18 mouse cellular contexts compared by ENCODE assay signal in genomic region chr14:36316418-36317111, GRCm38 (mm10).
DNase-seq lines count a peak whose midpoint lies in the region; ATAC-seq lines count a peak whose summit lies in the region.
"Had no signal": no experiment of that assay in that cellular context is flagged by ENCODE, and none has a peak within 500 bp of the region (broad histone marks: within the 10 kb centered on the region; RNA-seq: fewer than 3 reads in every experiment).

No protein-coding gene starts in this region.

- H3K4me1 ChIP-seq in midbrain, embryonic 11.5 days (ENCODE audit: control insufficient read depth, insufficient read depth, low read length), result no peaks in the 10 kb centered on the region
- H3K4me1 ChIP-seq: embryonic facial prominence, embryonic 10.5 days; heart, embryonic 10.5 days; neural tube, embryonic 12.5 days had no signal

- 85% methylated on average over 4 of the region's 4 CpGs for WGBS in midbrain, embryonic 11.5 days

- H3K36me3 ChIP-seq in midbrain, embryonic 11.5 days (ENCODE audit: control insufficient read depth, insufficient read depth, low read length), result no peaks in the 10 kb centered on the region
- H3K36me3 ChIP-seq: embryonic facial prominence, embryonic 10.5 days; heart, embryonic 10.5 days; neural tube, embryonic 12.5 days had no signal

- peak; percentile 91 for ATAC-seq in megakaryocyte, adult 5-6 weeks (ENCODE audit: poor library complexity, severe bottlenecking)
- no peak for ATAC-seq in midbrain, embryonic 11.5 days (ENCODE audit: low FRiP score)
- ATAC-seq: forebrain, postnatal 0 days had no signal

- no peak overlapping the region for H3K9ac ChIP-seq in midbrain, embryonic 11.5 days (ENCODE audit: low read length)
- H3K9ac ChIP-seq: forebrain, postnatal 0 days; neural tube, embryonic 12.5 days had no signal

- H3K4me3 ChIP-seq in midbrain, embryonic 11.5 days (ENCODE audit: low read depth, low read length), result no peak overlapping the region
- H3K4me3 ChIP-seq: embryonic facial prominence, embryonic 10.5 days; heart, embryonic 10.5 days; layer of hippocampus, adult 2 months; left cerebral cortex, adult 2 months; neural tube, embryonic 12.5 days had no signal

- no peak overlapping the region for H3K4me2 ChIP-seq in midbrain, embryonic 11.5 days
- H3K4me2 ChIP-seq: neural tube, embryonic 12.5 days had no signal

- H3K27me3 ChIP-seq in midbrain, embryonic 11.5 days (ENCODE audit: control insufficient read depth, insufficient read depth, low read length), result no peaks in the 10 kb centered on the region
- H3K27me3 ChIP-seq: neural tube, embryonic 12.5 days had no signal

- H3K27ac ChIP-seq in midbrain, embryonic 11.5 days (ENCODE audit: low read depth, low read length), result no peak overlapping the region
- H3K27ac ChIP-seq: embryonic facial prominence, embryonic 10.5 days; heart, embryonic 10.5 days; layer of hippocampus, adult 2 months; left cerebral cortex, adult 2 months; neural tube, embryonic 12.5 days had no signal

- peak; percentile 61 for DNase-seq in thymus, postnatal 0 days (ENCODE audit: low spot score)
- no peak for DNase-seq in thymus, postnatal 4 days
- DNase-seq in c-Kit-positive CD71-negative TER-119-negative erythroid progenitor cells, embryonic 14.5 days (ENCODE audit: low read depth), result peak; percentile 20
- DNase-seq in embryo, embryonic 11 days, result no peak
- no peak for DNase-seq in frontal cortex, adult 2 months (ENCODE audit: extremely low spot score in 1 of 2, low spot score in 1 of 2)
- DNase-seq in midbrain, embryonic 11.5 days (ENCODE audit: low spot score, missing footprints), result no peak
- DNase-seq: cerebellum, adult 8-10 months; forebrain, postnatal 0 days; heart, postnatal 4 days; lung, postnatal 14 days; midbrain, embryonic 14.5 days; right cerebral cortex, postnatal 4 days had no signal

- H3K9me3 ChIP-seq in midbrain, embryonic 11.5 days (ENCODE audit: control insufficient read depth, low read length), result no peaks in the 10 kb centered on the region
- H3K9me3 ChIP-seq: embryonic facial prominence, embryonic 10.5 days; heart, embryonic 10.5 days; neural tube, embryonic 12.5 days had no signal

Comparison
In these comparisons a context has a peak if more than half of its experiments do, and no peak if none do; other contexts are left out.
1. DNase-seq: peak in thymus, postnatal 0 days (single experiment) and c-Kit-positive CD71-negative TER-119-negative erythroid progenitor cells, embryonic 14.5 days (single experiment); none in thymus, postnatal 4 days (single experiment), embryo, embryonic 11 days (single experiment), frontal cortex, adult 2 months (0 of 2) and midbrain, embryonic 11.5 days (single experiment).